Mouse (Mus musculus) kidney, postnatal 14 days (tissue): ENCODE data around the gene Ccnt1.
"Not testable (repeated sequence)": the region's sequence is repeated elsewhere in the genome, so short reads cannot be mapped to it uniquely, and the experiment has no call there.

Experiments used
- DNase-seq: peaks from one replicate; pipeline ENCODE4 v3.0.0; 2022; ENCODE audit warnings: mixed read lengths

Ccnt1 gene

GRCm38 (mm10) chr15:98594193-98594592, 23.5 kb upstream of the Ccnt1 start:
- no peak for DNase-seq

- DNase-seq = no peak
Observed at GRCm38 (mm10) chr15:98591396-98591795, 20.7 kb upstream of the Ccnt1 start.

GRCm38 (mm10) chr15:98589640-98590336, 19.1 kb upstream of the Ccnt1 start:
- no peak for DNase-seq

GRCm38 (mm10) chr15:98587751-98588150, 17.0 kb upstream of the Ccnt1 start:
- no peak for DNase-seq

GRCm38 (mm10) chr15:98586141-98586540, 15.4 kb upstream of the Ccnt1 start:
- not testable (repeated sequence) for DNase-seq

GRCm38 (mm10) chr15:98585421-98585820, 14.7 kb upstream of the Ccnt1 start:
- DNase-seq = peak; percentile 53

GRCm38 (mm10) chr15:98582996-98583395, 12.3 kb upstream of the Ccnt1 start:
- DNase-seq = no peak

- DNase-seq = peak; percentile 77
Observed at GRCm38 (mm10) chr15:98582410-98582809, 11.7 kb upstream of the Ccnt1 start.

GRCm38 (mm10) chr15:98579795-98580464, 9.2 kb upstream of the Ccnt1 start:
- peak; percentile 89 for DNase-seq

GRCm38 (mm10) chr15:98579310-98579709, 8.6 kb upstream of the Ccnt1 start:
- DNase-seq = no peak

GRCm38 (mm10) chr15:98573293-98573692, 2.6 kb upstream of the Ccnt1 start:
- no peak for DNase-seq

GRCm38 (mm10) chr15:98569795-98570365, 843 bp downstream of the Ccnt1 start:
- no peak for DNase-seq

GRCm38 (mm10) chr15:98569216-98569615, 1.5 kb downstream of the Ccnt1 start:
- DNase-seq = no peak

- no peak for DNase-seq
Observed at GRCm38 (mm10) chr15:98568256-98569033, 2.3 kb downstream of the Ccnt1 start.

GRCm38 (mm10) chr15:98567278-98568134, 3.2 kb downstream of the Ccnt1 start:
- peak; percentile 100 for DNase-seq

GRCm38 (mm10) chr15:98566973-98567277, 3.8 kb downstream of the Ccnt1 start:
- no peak for DNase-seq

- DNase-seq = no peak
Observed at GRCm38 (mm10) chr15:98557186-98557585, 13.5 kb downstream of the Ccnt1 start.

- DNase-seq = no peak
Observed at GRCm38 (mm10) chr15:98555881-98556280, 14.8 kb downstream of the Ccnt1 start.

GRCm38 (mm10) chr15:98552758-98553157, 18.0 kb downstream of the Ccnt1 start:
- no peak for DNase-seq

GRCm38 (mm10) chr15:98546843-98547242, 23.9 kb downstream of the Ccnt1 start:
- no peak for DNase-seq

- no peak for DNase-seq
Observed at GRCm38 (mm10) chr15:98545151-98545550, 25.6 kb downstream of the Ccnt1 start.

GRCm38 (mm10) chr15:98543341-98543740, 27.4 kb downstream of the Ccnt1 start:
- DNase-seq = no peak

- DNase-seq = no peak
Observed at GRCm38 (mm10) chr15:98541064-98541463, 29.7 kb downstream of the Ccnt1 start.
